Comparison of ENCODE assay signal across 8 mouse cellular contexts in the genomic region with DNA sequence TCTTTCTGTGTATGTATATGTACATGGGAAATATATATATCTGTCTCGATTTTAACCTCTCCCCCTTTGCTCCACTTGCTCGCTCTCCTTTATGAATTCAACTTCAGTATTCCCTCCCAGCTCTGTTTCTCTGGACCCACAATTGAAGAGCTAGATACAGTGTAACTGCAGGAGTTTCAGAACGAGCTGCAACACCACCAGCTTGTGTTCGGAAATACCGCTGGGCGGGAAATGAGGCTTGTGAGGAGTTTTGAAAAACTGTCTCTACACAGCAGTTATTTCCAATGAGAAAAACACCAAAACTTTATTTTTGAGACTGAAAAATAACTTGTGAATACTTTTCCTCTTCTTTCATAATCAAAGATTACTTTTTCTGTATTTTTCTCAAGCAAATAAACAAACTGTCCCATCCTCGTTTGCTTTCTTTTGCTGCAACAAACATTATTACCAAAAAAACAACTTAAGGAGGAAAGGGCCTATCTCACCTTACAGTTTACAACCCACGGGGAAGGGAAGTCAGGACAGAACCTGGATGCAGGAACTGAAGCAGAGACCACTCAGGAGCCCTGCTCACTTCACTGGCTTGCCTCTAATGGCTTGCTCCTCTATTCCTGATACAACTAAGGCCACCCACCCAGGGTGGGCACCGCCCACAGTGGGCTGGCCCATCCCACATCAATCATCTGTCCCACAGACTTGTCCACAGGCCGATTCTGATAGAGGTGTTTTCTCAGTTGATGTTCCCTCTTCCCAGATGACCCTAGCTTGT. TPM values are rescaled to one million over a fixed set of nuclear protein-coding genes. Genes with fewer than 3 reads are reported as not detected.
DNase-seq lines count a peak whose midpoint lies in the region; ATAC-seq lines count a peak whose summit lies in the region.

No protein-coding gene starts in this region.

- ATAC-seq in forebrain, embryonic 12.5 days (ENCODE audit: low FRiP score), result no peak
- ATAC-seq in forebrain, embryonic 14.5 days, result no peak
- ATAC-seq in common myeloid progenitor, adult 5-6 weeks (replicated peaks; ENCODE audit: low read depth, poor library complexity, severe bottlenecking), result peak; percentile 52
- ATAC-seq in liver, embryonic 16.5 days (ENCODE audit: low read depth), result no peak

- peak overlapping the region; percentile 94; the same call in 1 of the 2 replicates for H3K9ac ChIP-seq in forebrain, embryonic 12.5 days
- no peak overlapping the region for H3K9ac ChIP-seq in forebrain, embryonic 14.5 days (ENCODE audit: low read length)
- peak overlapping the region; percentile 78 for H3K9ac ChIP-seq in liver, embryonic 16.5 days (ENCODE audit: low read depth, low read length)

- no peaks in the 10 kb centered on the region for H3K9me3 ChIP-seq in forebrain, embryonic 12.5 days
- no peaks in the 10 kb centered on the region for H3K9me3 ChIP-seq in forebrain, embryonic 14.5 days (replicated peaks; ENCODE audit: control insufficient read depth, low read length)
- no peaks in the 10 kb centered on the region for H3K9me3 ChIP-seq in liver, embryonic 16.5 days (replicated peaks; ENCODE audit: control insufficient read depth, low read length)

- peaks cover 25% of the 10 kb centered on the region for H3K4me1 ChIP-seq in forebrain, embryonic 12.5 days
- peaks cover 9% of the 10 kb centered on the region for H3K4me1 ChIP-seq in forebrain, embryonic 14.5 days (ENCODE audit: control insufficient read depth, insufficient read depth, low read length)
- H3K4me1 ChIP-seq in liver, embryonic 16.5 days (ENCODE audit: control insufficient read depth, low read depth, low read length), result peaks cover 17% of the 10 kb centered on the region

- no peak overlapping the region for H3K27ac ChIP-seq in forebrain, embryonic 12.5 days
- H3K27ac ChIP-seq in forebrain, embryonic 14.5 days (ENCODE audit: low read depth, low read length), result no peak overlapping the region
- peak overlapping the region; percentile 90 for H3K27ac ChIP-seq in liver, embryonic 16.5 days (ENCODE audit: low read length)

- H3K27me3 ChIP-seq in forebrain, embryonic 12.5 days, result no peaks in the 10 kb centered on the region
- H3K27me3 ChIP-seq in forebrain, embryonic 14.5 days (replicated peaks; ENCODE audit: control insufficient read depth, insufficient read depth, low read length), result no peaks in the 10 kb centered on the region
- H3K27me3 ChIP-seq in liver, embryonic 16.5 days (ENCODE audit: control insufficient read depth, insufficient read depth, low read depth, low read length), result no peaks in the 10 kb centered on the region

- DNase-seq in forebrain, embryonic 14.5 days (ENCODE audit: low spot score), result no peak
- DNase-seq in 3T3-L1 (ENCODE audit: low read depth, low spot score), result peak; percentile 27
- no peak for DNase-seq in left cerebral cortex, adult 11 months (ENCODE audit: low spot score)
- DNase-seq in T-cell, adult 2 months (ENCODE audit: low spot score), result no peak
- DNase-seq in right cerebral cortex, postnatal 4 days, result no peak

- no peak overlapping the region for H3K4me3 ChIP-seq in forebrain, embryonic 12.5 days (replicated peaks)
- H3K4me3 ChIP-seq in forebrain, embryonic 14.5 days (ENCODE audit: low read depth, low read length), result no peak overlapping the region
- H3K4me3 ChIP-seq in liver, embryonic 16.5 days (ENCODE audit: low read depth, low read length), result peak overlapping the region; percentile 71

- no peaks in the 10 kb centered on the region; the same call in 1 of the 2 replicates for H3K36me3 ChIP-seq in forebrain, embryonic 12.5 days (replicated peaks)
- no peaks in the 10 kb centered on the region for H3K36me3 ChIP-seq in forebrain, embryonic 14.5 days (ENCODE audit: control insufficient read depth, insufficient read depth, low read length)
- H3K36me3 ChIP-seq in liver, embryonic 16.5 days (ENCODE audit: control insufficient read depth, insufficient read depth), result no peaks in the 10 kb centered on the region

- WGBS in forebrain, embryonic 12.5 days, result 57% methylated on average over 10 of the region's 10 CpGs
- WGBS in forebrain, embryonic 14.5 days, result 59% methylated on average over 10 of the region's 10 CpGs
- WGBS in liver, embryonic 16.5 days (ENCODE audit: insufficient replicate concordance), result 29% methylated on average over 10 of the region's 10 CpGs

- no peak overlapping the region for H3K4me2 ChIP-seq in forebrain, embryonic 12.5 days
- H3K4me2 ChIP-seq in forebrain, embryonic 14.5 days (ENCODE audit: low read length), result no peak overlapping the region
- peak overlapping the region; percentile 92 for H3K4me2 ChIP-seq in liver, embryonic 16.5 days (ENCODE audit: low read depth, low read length)

RNA-seq across cellular contexts. Expression of a gene that starts 1.3 kb away (rescaled TPM):
- 47.9 and 48.6 TPM in 2 replicates for polyA plus RNA-seq in forebrain, embryonic 12.5 days (2016; fragmentation: Nextera tagmentation; extraction: Ambion mirVana)
- 23.4 and 28.9 TPM in 2 replicates for polyA plus RNA-seq in forebrain, embryonic 14.5 days (2014; fragmentation: Nextera tagmentation; extraction: Ambion mirVana)
- 41.5 and 47.1 TPM in 2 replicates for total RNA-seq in common myeloid progenitor, adult 5-6 weeks (2017)
- 13.0 and 13.1 TPM in 2 replicates for polyA plus RNA-seq in liver, embryonic 16.5 days (2015; fragmentation: Nextera tagmentation; extraction: Ambion mirVana)
